Mouse (Mus musculus) embryonic facial prominence, embryonic 15.5 days (tissue): ENCODE data around the gene Eda. TPM values are rescaled to one million over a fixed set of nuclear protein-coding genes. Genes with fewer than 3 reads are reported as not detected.

ENCODE experiments used
- ATAC-seq: fragments of 200-750 bp; cut with Nextera tagmentation; 2 replicates; pipeline ENCODE4 v1.8.0; 2017; ENCODE audit warnings: low read depth, moderate TSS enrichment; ENCODE audit not compliant: insufficient number of reproducible peaks, low FRiP score, low TSS enrichment
- H3K27ac ChIP-seq: fragments of 300-500 bp; sonication (generic); replicated peaks from 2 replicates; pipeline ENCODE4 v1.5.1; 2015; ENCODE audit warnings: mild to moderate bottlenecking, inconsistent platforms
- H3K27me3 ChIP-seq: fragments of 300-500 bp; sonication (generic); 2 replicates; pipeline ENCODE4 v1.6.1; 2015; ENCODE audit warnings: inconsistent platforms
- H3K36me3 ChIP-seq: fragments of 300-500 bp; sonication (generic); 2 replicates; pipeline ENCODE4 v1.6.1; 2015; ENCODE audit warnings: mild to moderate bottlenecking, inconsistent platforms
- H3K4me1 ChIP-seq: fragments of 300-500 bp; sonication (generic); 2 replicates; pipeline ENCODE4 v1.6.1; 2015; ENCODE audit warnings: inconsistent platforms
- H3K4me2 ChIP-seq: fragments of 300-500 bp; sonication (generic); replicated peaks from 2 replicates; pipeline ENCODE4 v1.6.1; 2015; ENCODE audit warnings: mild to moderate bottlenecking, inconsistent platforms
- H3K4me3 ChIP-seq: fragments of 300-500 bp; sonication (generic); replicated peaks from 2 replicates; pipeline ENCODE4 v1.5.1; 2015; ENCODE audit warnings: mild to moderate bottlenecking, inconsistent platforms
- H3K9ac ChIP-seq: fragments of 300-500 bp; sonication (generic); 2 replicates; pipeline ENCODE4 v1.6.1; 2015; ENCODE audit warnings: inconsistent platforms
- H3K9me3 ChIP-seq: fragments of 300-500 bp; sonication (generic); replicated peaks from 2 replicates; pipeline ENCODE4 v1.6.1; 2016; ENCODE audit warnings: inconsistent platforms
- WGBS: fragments of 180-500 bp; shearing (Covaris S2); methylation state at CpG from one replicate; pipeline ENCODE4 v1.1.7; 2015; 5-methylcytosine and 5-hydroxymethylcytosine counted together
- polyA plus RNA-seq: library from polyadenylated mRNA; unstranded; fragments of >200 nt; fragmentation: Nextera tagmentation; extraction: Ambion mirVana; gene quantifications from 2 replicates; pipeline ENCODE4 v1.2.1, GENCODE M21; 2015

Eda gene
- 4.5 TPM in 2 replicates for polyA plus RNA-seq

GRCm38 (mm10) chrX:99975250-99975984, at the start of gene Eda:
TSS of gene Eda (plus strand) at chrX:99975606.
- Histone ChIP-seq H3K27ac (peak within 1 kb of the TSS; percentile 66; the same call in 1 of the 2 replicates), H3K4me3 (peak within 1 kb of the TSS; percentile 55), H3K27me3 (peaks cover 3% of the 10 kb centered on the region; the same call in 1 of the 2 replicates), H3K9ac (peak within 1 kb of the TSS; percentile 37; the same call in 1 of the 2 replicates), H3K4me2 (peak within 1 kb of the TSS; percentile 78), H3K4me1 (no peaks in the 10 kb centered on the region), H3K36me3 (no peaks in the 10 kb centered on the region), H3K9me3 (no peaks in the 10 kb centered on the region)
- ATAC-seq: peak; percentile 98
- WGBS: 16% methylated on average over 36 of the region's 49 CpGs

GRCm38 (mm10) chrX:99961002-99961401, 14.4 kb upstream of the Eda start:
- no peaks in the 10 kb centered on the region for H3K9me3 ChIP-seq
- H3K4me1 ChIP-seq: no peaks in the 10 kb centered on the region
- 50% methylated on average over 4 of the region's 4 CpGs for WGBS
- no peaks in the 10 kb centered on the region for H3K27me3 ChIP-seq
- no peaks in the 10 kb centered on the region for H3K36me3 ChIP-seq
- no peak overlapping the region for H3K4me3 ChIP-seq
- ATAC-seq: no peak
- no peak overlapping the region for H3K4me2 ChIP-seq
- H3K9ac ChIP-seq: no peak overlapping the region
- no peak overlapping the region for H3K27ac ChIP-seq

GRCm38 (mm10) chrX:99970111-99970510, 5.3 kb upstream of the Eda start:
- H3K36me3 ChIP-seq: no peaks in the 10 kb centered on the region
- no peaks in the 10 kb centered on the region for H3K4me1 ChIP-seq
- H3K27ac ChIP-seq: no peak overlapping the region
- no peak overlapping the region for H3K4me3 ChIP-seq
- no peaks in the 10 kb centered on the region for H3K27me3 ChIP-seq
- H3K4me2 ChIP-seq: no peak overlapping the region
- 88% methylated on average over 1 of the region's 1 CpGs for WGBS
- no peak for ATAC-seq
- no peaks in the 10 kb centered on the region for H3K9me3 ChIP-seq
- H3K9ac ChIP-seq: no peak overlapping the region

GRCm38 (mm10) chrX:99974381-99974780, 1.0 kb upstream of the Eda start:
- Histone ChIP-seq H3K27ac (no peak overlapping the region), H3K27me3 (peaks cover 3% of the 10 kb centered on the region; the same call in 1 of the 2 replicates), H3K36me3 (no peaks in the 10 kb centered on the region), H3K9ac (no peak overlapping the region), H3K9me3 (no peaks in the 10 kb centered on the region), H3K4me3 (no peak overlapping the region), H3K4me1 (no peaks in the 10 kb centered on the region), H3K4me2 (no peak overlapping the region)
- no peak for ATAC-seq
- WGBS: 37% methylated on average over 3 of the region's 3 CpGs

GRCm38 (mm10) chrX:99974803-99975202, 603 bp upstream of the Eda start:
- Histone ChIP-seq H3K36me3 (no peaks in the 10 kb centered on the region), H3K9me3 (no peaks in the 10 kb centered on the region), H3K4me1 (no peaks in the 10 kb centered on the region), H3K27me3 (peaks cover 3% of the 10 kb centered on the region; the same call in 1 of the 2 replicates), H3K4me2 (peak overlapping the region; percentile 78), H3K4me3 (peak overlapping the region; percentile 55), H3K27ac (no peak overlapping the region), H3K9ac (no peak overlapping the region)
- ATAC-seq: no peak
- 21% methylated on average over 5 of the region's 5 CpGs for whole genome bisulfite sequencing

DNA sequence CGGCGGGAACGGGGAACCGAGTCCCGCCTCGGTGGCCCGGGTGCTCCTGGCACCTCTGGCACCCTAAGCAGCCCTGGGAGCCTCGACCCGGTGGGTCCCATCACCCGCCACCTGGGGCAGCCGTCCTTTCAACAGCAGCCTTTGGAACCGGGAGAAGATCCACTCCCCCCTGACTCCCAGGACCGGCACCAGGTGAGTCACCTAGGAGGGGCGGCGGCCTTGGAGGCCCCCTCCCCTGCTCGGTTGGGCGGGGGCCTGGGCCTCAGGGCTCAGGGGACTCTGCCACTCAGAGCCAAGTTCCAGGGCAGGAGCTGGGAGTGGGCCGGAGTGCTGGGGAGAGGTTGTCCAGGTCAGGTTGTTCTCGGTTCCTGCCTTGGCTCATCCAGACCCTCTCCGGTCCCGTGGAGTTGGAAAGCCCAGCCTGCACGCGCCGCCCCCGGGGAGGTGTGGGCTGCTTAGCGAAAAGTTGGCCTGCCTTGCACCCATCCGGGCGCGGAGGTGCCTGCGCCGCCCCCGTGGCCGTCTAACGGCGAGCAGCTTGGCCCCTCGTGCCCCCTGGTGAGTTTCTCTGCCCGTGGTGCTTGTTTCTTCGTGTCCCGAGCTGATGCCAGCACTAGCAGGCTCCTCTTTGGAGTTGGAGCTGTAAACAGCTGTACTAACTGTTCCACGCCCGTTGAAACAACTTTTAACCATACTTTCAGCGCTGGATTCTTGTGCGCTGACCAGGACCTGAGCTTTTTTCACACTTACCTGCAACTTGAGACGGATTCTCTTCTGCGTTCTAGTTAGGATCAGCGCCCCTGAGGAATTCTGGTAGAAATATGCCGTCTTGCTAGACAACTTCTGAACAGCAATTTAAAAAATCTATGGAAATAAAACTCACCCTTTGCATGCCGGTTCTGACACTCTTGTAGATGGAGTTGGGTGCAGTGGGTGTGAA, 849 bp downstream of the Eda start:
- no peaks in the 10 kb centered on the region for H3K36me3 ChIP-seq
- peak; percentile 36; the same call in 1 of the 2 replicates for ATAC-seq
- H3K9ac ChIP-seq: peak overlapping the region; percentile 37; the same call in 1 of the 2 replicates
- peak overlapping the region; percentile 66; the same call in 1 of the 2 replicates for H3K27ac ChIP-seq
- H3K4me3 ChIP-seq: peak overlapping the region; percentile 55
- no peaks in the 10 kb centered on the region for H3K9me3 ChIP-seq
- WGBS: 22% methylated on average over 42 of the region's 48 CpGs
- no peaks in the 10 kb centered on the region for H3K4me1 ChIP-seq
- peaks cover 3% of the 10 kb centered on the region; the same call in 1 of the 2 replicates for H3K27me3 ChIP-seq
- peak overlapping the region; percentile 78 for H3K4me2 ChIP-seq

DNA sequence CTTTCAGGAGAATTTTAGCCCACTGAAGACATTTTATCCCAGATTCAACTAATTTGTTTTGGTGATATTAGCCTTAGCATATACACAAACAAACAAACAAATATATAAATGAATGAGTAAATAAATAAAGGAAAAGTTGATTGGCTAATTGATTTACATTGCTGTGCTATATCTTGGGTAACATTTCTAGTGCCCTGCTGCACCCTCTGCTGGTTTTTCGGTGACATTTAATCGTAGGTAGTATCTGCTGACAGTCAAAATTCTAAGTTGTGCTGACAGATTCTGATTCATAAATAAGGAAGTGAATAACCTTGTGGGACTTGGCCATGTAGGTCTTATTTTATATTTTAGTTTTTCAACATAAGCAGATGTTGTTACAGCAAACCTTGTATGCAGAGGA, 2.9 kb downstream of the Eda start:
- ATAC-seq: no peak
- no peaks in the 10 kb centered on the region for H3K36me3 ChIP-seq
- H3K4me1 ChIP-seq: no peaks in the 10 kb centered on the region
- H3K9me3 ChIP-seq: no peaks in the 10 kb centered on the region
- no peak overlapping the region for H3K4me2 ChIP-seq
- WGBS: 81% methylated on average over 2 of the region's 2 CpGs
- H3K27ac ChIP-seq: no peak overlapping the region
- no peak overlapping the region for H3K4me3 ChIP-seq
- H3K27me3 ChIP-seq: peaks cover 3% of the 10 kb centered on the region; the same call in 1 of the 2 replicates
- no peak overlapping the region for H3K9ac ChIP-seq

DNA sequence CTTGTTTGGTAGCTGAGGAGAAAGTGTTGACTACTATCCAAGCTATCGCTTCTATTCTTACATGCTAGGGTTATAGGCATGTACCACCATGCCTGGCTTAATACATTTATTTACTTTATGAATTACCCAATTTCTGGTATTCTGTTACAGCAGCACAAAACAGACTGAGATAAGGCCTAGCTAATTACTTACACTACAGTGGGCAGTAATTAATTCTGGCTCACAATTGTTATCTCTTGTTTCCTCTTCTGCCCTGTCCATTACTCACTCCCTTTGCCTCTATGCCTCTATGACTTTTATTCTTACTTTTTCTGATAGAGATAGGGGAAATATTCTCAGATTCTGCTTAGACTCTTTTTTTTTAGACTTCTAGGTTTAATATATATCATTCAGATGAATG, 18.0 kb downstream of the Eda start:
- no peak for ATAC-seq
- Histone ChIP-seq H3K27me3 (no peaks in the 10 kb centered on the region), H3K9ac (no peak overlapping the region), H3K36me3 (no peaks in the 10 kb centered on the region), H3K9me3 (no peaks in the 10 kb centered on the region), H3K4me2 (no peak overlapping the region), H3K4me3 (no peak overlapping the region), H3K27ac (no peak overlapping the region), H3K4me1 (no peaks in the 10 kb centered on the region)
- WGBS: 83% methylated on average over 1 of the region's 1 CpGs

- H3K4me1 ChIP-seq: no peaks in the 10 kb centered on the region
- no peak overlapping the region for H3K9ac ChIP-seq
- no peaks in the 10 kb centered on the region for H3K27me3 ChIP-seq
- H3K36me3 ChIP-seq: no peaks in the 10 kb centered on the region
- WGBS: 86% methylated on average over 2 of the region's 2 CpGs
- H3K4me3 ChIP-seq: no peak overlapping the region
- no peak overlapping the region for H3K27ac ChIP-seq
- no peaks in the 10 kb centered on the region for H3K9me3 ChIP-seq
- no peak for ATAC-seq
- no peak overlapping the region for H3K4me2 ChIP-seq
Observed at GRCm38 (mm10) chrX:99999342-99999741, 23.9 kb downstream of the Eda start.

- Histone ChIP-seq H3K9ac (no peak overlapping the region), H3K27ac (no peak overlapping the region), H3K4me1 (no peaks in the 10 kb centered on the region), H3K9me3 (no peaks in the 10 kb centered on the region), H3K4me2 (no peak overlapping the region), H3K27me3 (no peaks in the 10 kb centered on the region), H3K4me3 (no peak overlapping the region), H3K36me3 (no peaks in the 10 kb centered on the region)
- no peak for ATAC-seq
- 23% methylated on average over 1 of the region's 1 CpGs for WGBS
Observed at GRCm38 (mm10) chrX:100118362-100118761, 143.0 kb downstream of the Eda start.

DNA sequence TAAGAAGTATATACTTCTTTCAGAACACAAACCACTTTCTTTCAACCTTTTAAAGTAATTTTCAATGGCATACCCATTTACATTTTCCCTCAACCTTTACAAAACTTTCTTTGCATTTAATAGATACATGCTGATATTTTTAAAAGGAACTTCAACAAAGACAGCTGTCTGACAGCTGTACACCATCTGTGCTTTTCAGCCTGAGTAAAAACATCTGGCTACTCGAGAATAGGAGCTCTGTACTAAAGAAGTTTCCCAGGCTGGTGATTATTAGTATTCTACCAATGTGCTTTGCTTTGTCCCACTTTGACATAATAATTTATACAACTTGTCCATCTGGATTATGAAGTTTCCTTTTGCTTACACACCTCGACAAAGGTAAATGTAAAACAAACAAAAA, 219.9 kb downstream of the Eda start:
- H3K4me3 ChIP-seq: no peak overlapping the region
- no peak overlapping the region for H3K4me2 ChIP-seq
- H3K9me3 ChIP-seq: no peaks in the 10 kb centered on the region
- H3K27me3 ChIP-seq: no peaks in the 10 kb centered on the region
- no peaks in the 10 kb centered on the region for H3K36me3 ChIP-seq
- H3K4me1 ChIP-seq: no peaks in the 10 kb centered on the region
- no peak for ATAC-seq
- no peak overlapping the region for H3K27ac ChIP-seq
- H3K9ac ChIP-seq: no peak overlapping the region
- 26% methylated on average over 2 of the region's 2 CpGs for WGBS
